Mouse (Mus musculus): Measurements from ENCODE around the gene Slc20a1. TPM values are rescaled to one million over a fixed set of nuclear protein-coding genes. Genes with fewer than 3 reads are reported as not detected.

Slc20a1 gene
- 100 to 1,000 TPM; 123 to 124 TPM for total RNA-seq (2021)

GRCm38 (mm10) chr2:129198436-129199327 is at the start of gene Slc20a1:
TSS of gene Slc20a1 (plus strand) at chr2:129198764.
- intact Hi-C loops (cut with DNase I): loop anchor here (5.0 kb wide), 2 partner anchors 44 to 71 kb away; partner anchors contain the start of gene Chchd5
- DNase-seq (ENCODE audit: extremely low spot score in 1 of 2, low spot score in 2 of 2): peak; percentile 98 to 100

- intact Hi-C loops (cut with DNase I): no loop called here
- no peak for DNase-seq (ENCODE audit: extremely low spot score in 1 of 2, low spot score in 2 of 2)
Measured at GRCm38 (mm10) chr2:129148836-129149235, 49.7 kb upstream of the Slc20a1 start.

GRCm38 (mm10) chr2:129150386-129150785 is 48.2 kb upstream of the Slc20a1 start:
- intact Hi-C loops (cut with DNase I): no loop called here
- DNase-seq (ENCODE audit: extremely low spot score in 1 of 2, low spot score in 2 of 2): no peak

- intact Hi-C loops (cut with DNase I): no loop called here
- DNase-seq (ENCODE audit: extremely low spot score in 1 of 2, low spot score in 2 of 2): no peak
Measured at GRCm38 (mm10) chr2:129151111-129151510, 47.5 kb upstream of the Slc20a1 start.

- intact Hi-C loops (cut with DNase I): no loop called here
Measured at GRCm38 (mm10) chr2:129152751-129153150, 45.8 kb upstream of the Slc20a1 start.

GRCm38 (mm10) chr2:129164815-129165214 is 33.7 kb upstream of the Slc20a1 start:
- no peak for DNase-seq (ENCODE audit: extremely low spot score in 1 of 2, low spot score in 2 of 2)
- intact Hi-C loops (cut with DNase I): no loop called here

More at GRCm38 (mm10) chr2:129152751-129153150, 45.8 kb upstream of the Slc20a1 start:
- DNase-seq (ENCODE audit: extremely low spot score in 1 of 2, low spot score in 2 of 2): no peak

GRCm38 (mm10) chr2:129166466-129167463 is 31.8 kb upstream of the Slc20a1 start:
- DNase-seq (ENCODE audit: extremely low spot score in 1 of 2, low spot score in 2 of 2): no peak
- intact Hi-C loops (cut with DNase I): no loop called here

GRCm38 (mm10) chr2:129173386-129173785 is 25.2 kb upstream of the Slc20a1 start:
- DNase-seq (ENCODE audit: extremely low spot score in 1 of 2, low spot score in 2 of 2): no peak
- intact Hi-C loops (cut with DNase I): no loop called here

GRCm38 (mm10) chr2:129174474-129174873 is 24.1 kb upstream of the Slc20a1 start:
- intact Hi-C loops (cut with DNase I): loop anchor here (2.0 kb wide), 1 partner anchor 84 kb away; no protein-coding TSS in a partner anchor
- peak in 1 of 2 experiments; percentile 58 for DNase-seq (ENCODE audit: extremely low spot score in 1 of 2, low spot score in 2 of 2)

GRCm38 (mm10) chr2:129175636-129176035 is 22.9 kb upstream of the Slc20a1 start:
- no peak for DNase-seq (ENCODE audit: extremely low spot score in 1 of 2, low spot score in 2 of 2)
- intact Hi-C loops (cut with DNase I): loop anchor here (2.0 kb wide), 1 partner anchor 83 kb away; no protein-coding TSS in a partner anchor

GRCm38 (mm10) chr2:129176676-129177420 is 21.7 kb upstream of the Slc20a1 start:
- intact Hi-C loops (cut with DNase I): no loop called here
- DNase-seq (ENCODE audit: extremely low spot score in 1 of 2, low spot score in 2 of 2): no peak

GRCm38 (mm10) chr2:129177661-129178060 is 20.9 kb upstream of the Slc20a1 start:
- no peak for DNase-seq (ENCODE audit: extremely low spot score in 1 of 2, low spot score in 2 of 2)
- intact Hi-C loops (cut with DNase I): no loop called here

- intact Hi-C loops (cut with DNase I): no loop called here
- no peak for DNase-seq (ENCODE audit: extremely low spot score in 1 of 2, low spot score in 2 of 2)
Measured at GRCm38 (mm10) chr2:129178182-129178908, 20.2 kb upstream of the Slc20a1 start.

- intact Hi-C loops (cut with DNase I): no loop called here
- no peak for DNase-seq (ENCODE audit: extremely low spot score in 1 of 2, low spot score in 2 of 2)
Measured at GRCm38 (mm10) chr2:129179946-129180853, 18.4 kb upstream of the Slc20a1 start.

GRCm38 (mm10) chr2:129181509-129181908 is 17.1 kb upstream of the Slc20a1 start:
- DNase-seq (ENCODE audit: extremely low spot score in 1 of 2, low spot score in 2 of 2): no peak
- intact Hi-C loops (cut with DNase I): no loop called here

GRCm38 (mm10) chr2:129182412-129182811 is 16.2 kb upstream of the Slc20a1 start:
- intact Hi-C loops (cut with DNase I): no loop called here
- no peak for DNase-seq (ENCODE audit: extremely low spot score in 1 of 2, low spot score in 2 of 2)

GRCm38 (mm10) chr2:129183561-129184031 is 15.0 kb upstream of the Slc20a1 start:
- intact Hi-C loops (cut with DNase I): no loop called here
- DNase-seq (ENCODE audit: extremely low spot score in 1 of 2, low spot score in 2 of 2): no peak

Measured in left cerebral cortex, postnatal 10 days (tissue).